Mouse (Mus musculus) intestine, embryonic 14.5 days (tissue): ENCODE measurements around the gene Rfx5. TPM values are rescaled to one million over a fixed set of nuclear protein-coding genes. Genes with fewer than 3 reads are reported as not detected.
"Not testable (repeated sequence)": the region's sequence is repeated elsewhere in the genome, so short reads cannot be mapped to it uniquely, and the experiment has no call there.

Experiments used
- ATAC-seq: fragments of 200-750 bp; cut with Nextera tagmentation; replicated peaks from 2 replicates; pipeline ENCODE4 v1.8.0; 2017; ENCODE audit warnings: low read depth, moderate number of reproducible peaks, moderate TSS enrichment, moderate library complexity; ENCODE audit not compliant: low FRiP score, low TSS enrichment
- DNase-seq: peaks from one replicate; pipeline ENCODE4 v3.0.0-alpha.2; 2018; ENCODE audit warnings: low spot score
- H3K27ac ChIP-seq: fragments of 300-500 bp; sonication (generic); 2 replicates; pipeline ENCODE4 v1.5.1; 2014; ENCODE audit warnings: low read depth, mild to moderate bottlenecking, control low read depth
- H3K27me3 ChIP-seq: fragments of 300-500 bp; sonication (generic); replicated peaks from 2 replicates; pipeline ENCODE4 v1.6.1; 2014; ENCODE audit warnings: low read length, control low read depth; ENCODE audit not compliant: control insufficient read depth, insufficient read depth
- H3K36me3 ChIP-seq: fragments of 300-500 bp; sonication (generic); 2 replicates; pipeline ENCODE4 v1.6.1; 2014; ENCODE audit warnings: low read length, control low read depth; ENCODE audit not compliant: control insufficient read depth, insufficient read depth
- H3K4me1 ChIP-seq: fragments of 300-500 bp; sonication (generic); replicated peaks from 2 replicates; pipeline ENCODE4 v1.6.1; 2014; ENCODE audit warnings: low read length, control low read depth, mixed read lengths; ENCODE audit not compliant: control insufficient read depth, insufficient read depth
- H3K4me2 ChIP-seq: fragments of 300-500 bp; sonication (generic); 2 replicates; pipeline ENCODE4 v1.6.1; 2014; ENCODE audit warnings: low read length
- H3K4me3 ChIP-seq: fragments of 300-500 bp; sonication (generic); 2 replicates; pipeline ENCODE4 v1.5.1; 2014; ENCODE audit warnings: low read depth, low read length, control low read depth, mixed read lengths
- H3K9ac ChIP-seq: fragments of 300-500 bp; sonication (generic); 2 replicates; pipeline ENCODE4 v1.6.1; 2014; ENCODE audit warnings: mild to moderate bottlenecking, low read length
- H3K9me3 ChIP-seq: fragments of 300-500 bp; sonication (generic); 2 replicates; pipeline ENCODE4 v1.6.1; 2016; ENCODE audit warnings: low read length, control low read depth; ENCODE audit not compliant: control insufficient read depth
- WGBS: fragments of 180-500 bp; shearing (Covaris S2); extraction: QIAGEN DNeasy Blood & Tissue Kit; methylation state at CpG from one replicate; pipeline ENCODE4 v1.1.7; 2014; 5-methylcytosine and 5-hydroxymethylcytosine counted together
- polyA plus RNA-seq: library from polyadenylated mRNA; unstranded; fragments of >200 nt; fragmentation: Nextera tagmentation; extraction: Ambion mirVana; gene quantifications from 2 replicates; pipeline ENCODE4 v1.2.1, GENCODE M21; 2014

The Rfx5 gene
- 9.7 and 10.1 TPM in 2 replicates for polyA plus RNA-seq

GRCm38 (mm10) chr3:94953764-94954616 is at the start of gene Rfx5:
Gene Rfx5, plus strand, starts transcription at chr3:94954075.
- H3K9me3 ChIP-seq, result no peaks in the 10 kb centered on the region
- WGBS, result 0% methylated on average over 50 of the region's 50 CpGs
- peak within 1 kb of the TSS; percentile 91 for H3K9ac ChIP-seq
- H3K4me2 ChIP-seq, result peak within 1 kb of the TSS; percentile 58
- H3K36me3 ChIP-seq, result peaks cover 36% of the 10 kb centered on the region
- H3K4me1 ChIP-seq, result peaks cover 9% of the 10 kb centered on the region
- H3K27me3 ChIP-seq, result no peaks in the 10 kb centered on the region
- ATAC-seq, result peak; percentile 97
- H3K4me3 ChIP-seq, result peak within 1 kb of the TSS; percentile 57
- H3K27ac ChIP-seq, result peak within 1 kb of the TSS; percentile 95
- peak; percentile 93 for DNase-seq

DNA sequence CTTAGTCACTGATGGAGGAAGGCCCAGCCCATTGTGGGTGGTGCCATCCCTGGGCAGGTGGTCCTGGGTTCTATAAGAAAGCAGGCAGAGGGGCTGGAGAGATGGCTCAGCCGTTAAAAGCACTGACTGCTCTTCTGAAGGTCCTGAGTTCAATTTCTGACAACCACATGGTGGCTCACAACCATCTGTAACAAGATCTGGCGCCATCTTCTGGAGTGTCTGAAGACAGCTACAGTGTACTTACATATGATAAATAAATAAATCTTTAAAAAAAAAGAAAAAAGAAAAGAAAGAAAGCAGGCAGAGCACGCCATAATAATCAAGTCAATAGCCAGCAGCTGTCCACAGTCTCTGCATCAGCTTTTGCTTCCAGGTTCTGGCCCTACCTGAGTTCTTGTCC is 49.1 kb upstream of the Rfx5 start:
- 53% methylated on average over 3 of the region's 3 CpGs for WGBS
- not testable (repeated sequence) for H3K9ac ChIP-seq, DNase-seq, H3K27ac ChIP-seq, H3K4me1 ChIP-seq, H3K9me3 ChIP-seq, H3K4me3 ChIP-seq, H3K4me2 ChIP-seq, H3K27me3 ChIP-seq, ATAC-seq, H3K36me3 ChIP-seq

- 59% methylated on average over 1 of the region's 1 CpGs for WGBS
- Histone ChIP-seq H3K27me3 (no peaks in the 10 kb centered on the region), H3K9me3 (no peaks in the 10 kb centered on the region), H3K4me3 (no peak overlapping the region), H3K9ac (no peak overlapping the region), H3K4me2 (no peak overlapping the region), H3K4me1 (no peaks in the 10 kb centered on the region), H3K36me3 (no peaks in the 10 kb centered on the region), H3K27ac (no peak overlapping the region)
- ATAC-seq (no peak), DNase-seq (no peak)
Observed at GRCm38 (mm10) chr3:94906482-94906881, 47.4 kb upstream of the Rfx5 start.

- WGBS, result 62% methylated on average over 2 of the region's 2 CpGs
- Histone ChIP-seq H3K9me3 (no peaks in the 10 kb centered on the region), H3K4me1 (no peaks in the 10 kb centered on the region), H3K27ac (no peak overlapping the region), H3K4me2 (no peak overlapping the region), H3K27me3 (no peaks in the 10 kb centered on the region), H3K9ac (no peak overlapping the region), H3K4me3 (no peak overlapping the region), H3K36me3 (no peaks in the 10 kb centered on the region)
- ATAC-seq (no peak), DNase-seq (no peak)
Observed at GRCm38 (mm10) chr3:94911050-94911693, 42.7 kb upstream of the Rfx5 start.

- Histone ChIP-seq H3K4me3 (no peak overlapping the region), H3K4me2 (no peak overlapping the region), H3K27ac (peak overlapping the region; percentile 51; the same call in 1 of the 2 replicates), H3K9me3 (no peaks in the 10 kb centered on the region), H3K4me1 (no peaks in the 10 kb centered on the region), H3K9ac (no peak overlapping the region), H3K36me3 (no peaks in the 10 kb centered on the region), H3K27me3 (no peaks in the 10 kb centered on the region)
- WGBS, result 54% methylated on average over 5 of the region's 5 CpGs
- ATAC-seq (peak; percentile 67; the same call in 1 of the 2 replicates), DNase-seq (no peak)
Observed at GRCm38 (mm10) chr3:94913801-94914200, 40.1 kb upstream of the Rfx5 start.

GRCm38 (mm10) chr3:94915903-94916741 is 37.8 kb upstream of the Rfx5 start:
- Histone ChIP-seq H3K4me2 (no peak overlapping the region), H3K27me3 (no peaks in the 10 kb centered on the region), H3K36me3 (no peaks in the 10 kb centered on the region), H3K9ac (no peak overlapping the region), H3K4me3 (no peak overlapping the region), H3K27ac (no peak overlapping the region), H3K4me1 (no peaks in the 10 kb centered on the region), H3K9me3 (no peaks in the 10 kb centered on the region)
- no peak for DNase-seq
- 76% methylated on average over 7 of the region's 7 CpGs for WGBS
- no peak for ATAC-seq

- no peaks in the 10 kb centered on the region for H3K4me1 ChIP-seq
- no peak overlapping the region for H3K4me2 ChIP-seq
- no peak overlapping the region for H3K9ac ChIP-seq
- 59% methylated on average over 14 of the region's 14 CpGs for WGBS
- no peaks in the 10 kb centered on the region for H3K9me3 ChIP-seq
- H3K36me3 ChIP-seq, result no peaks in the 10 kb centered on the region
- no peak overlapping the region for H3K27ac ChIP-seq
- no peak for DNase-seq
- no peak overlapping the region for H3K4me3 ChIP-seq
- ATAC-seq, result 0 out of 2 replicates have a peak, but pooled peaks have one; percentile 12
- no peaks in the 10 kb centered on the region for H3K27me3 ChIP-seq
Observed at GRCm38 (mm10) chr3:94917816-94918361, 36.0 kb upstream of the Rfx5 start.

DNA sequence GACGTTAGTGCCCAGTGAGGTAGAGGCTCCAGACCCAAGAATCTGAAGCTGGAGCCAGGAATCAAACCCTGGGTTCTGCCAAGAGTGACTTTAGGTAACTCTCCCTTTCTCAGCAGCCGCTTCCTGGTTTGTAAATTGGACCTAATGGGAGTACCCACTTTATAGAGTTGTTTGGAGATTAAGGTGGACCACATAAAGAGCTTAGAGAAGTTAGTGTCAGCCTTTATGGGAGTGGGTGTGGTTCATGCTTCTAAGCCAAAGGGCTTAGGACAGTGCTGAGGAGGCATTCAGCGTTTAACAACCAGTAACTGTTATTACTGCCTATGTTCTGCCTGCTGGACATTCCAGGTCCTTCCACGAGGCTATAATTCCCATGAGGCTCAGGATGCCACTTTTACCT is 35.0 kb upstream of the Rfx5 start:
- no peak overlapping the region for H3K4me3 ChIP-seq
- no peak for DNase-seq
- no peak for ATAC-seq
- no peaks in the 10 kb centered on the region for H3K9me3 ChIP-seq
- whole genome bisulfite sequencing, result 65% methylated on average over 4 of the region's 4 CpGs
- H3K27me3 ChIP-seq, result no peaks in the 10 kb centered on the region
- no peak overlapping the region for H3K9ac ChIP-seq
- H3K4me1 ChIP-seq, result no peaks in the 10 kb centered on the region
- H3K36me3 ChIP-seq, result no peaks in the 10 kb centered on the region
- no peak overlapping the region for H3K4me2 ChIP-seq
- H3K27ac ChIP-seq, result no peak overlapping the region
